Mouse (Mus musculus): ENCODE results near the gene Slc2a13. TPM values are rescaled to one million over a fixed set of nuclear protein-coding genes. Genes with fewer than 3 reads are reported as not detected.

The Slc2a13 gene
- polyA plus RNA-seq, 1 experiment from 2014 or later, result 2.7 TPM

DNA sequence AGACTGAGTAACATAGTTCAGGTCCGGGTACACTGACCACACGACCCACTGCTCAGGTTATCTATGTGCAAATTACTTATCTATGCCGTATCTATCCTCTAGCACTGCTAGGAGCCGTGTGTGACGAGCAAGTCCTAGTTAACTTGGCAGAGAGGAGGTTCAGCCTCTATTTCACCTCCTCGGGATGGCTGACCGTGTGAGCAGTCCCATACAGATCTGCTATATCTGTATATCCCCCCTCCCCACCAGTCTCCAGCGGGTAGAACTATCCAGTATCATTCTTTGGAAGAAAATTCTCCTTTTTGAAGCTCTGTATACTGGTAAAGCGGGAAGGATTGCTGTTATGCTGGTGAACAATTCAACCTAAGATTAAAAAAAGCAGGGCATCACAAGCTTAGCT lies 70.8 kb downstream of the Slc2a13 start:
- 78% methylated on average over 9 of the region's 9 CpGs for WGBS
- Histone ChIP-seq H3K27me3 (no peaks in the 10 kb centered on the region), H3K4me3 (no peak overlapping the region), H3K9ac (no peak overlapping the region), H3K4me2 (no peak overlapping the region), H3K4me1 (peaks cover 15% of the 10 kb centered on the region), H3K27ac (no peak overlapping the region), H3K36me3 (no peaks in the 10 kb centered on the region), H3K9me3 (no peaks in the 10 kb centered on the region)
- no peak for ATAC-seq (ENCODE audit: insufficient number of reproducible peaks, insufficient read depth, low FRiP score, low TSS enrichment, low read depth)

DNA sequence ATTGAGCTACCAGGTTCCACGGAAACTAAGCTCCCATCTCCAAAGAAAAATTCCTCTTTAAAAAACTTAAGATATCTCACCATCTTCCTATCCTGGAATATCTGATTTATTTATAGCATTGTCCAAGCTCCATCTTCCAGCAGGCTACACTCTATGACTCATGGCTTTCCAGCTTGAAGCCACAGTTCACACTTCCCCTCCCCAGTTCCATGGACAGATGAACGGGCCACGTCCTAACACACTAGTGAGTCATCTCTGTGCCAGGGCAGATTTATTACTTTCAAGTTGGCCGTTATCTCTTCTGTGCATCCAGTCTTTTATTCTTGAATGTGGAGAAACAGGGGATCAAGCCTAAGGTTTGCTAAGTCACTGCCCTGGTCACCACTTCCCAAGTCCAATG lies 78.0 kb downstream of the Slc2a13 start:
- ATAC-seq (ENCODE audit: insufficient number of reproducible peaks, insufficient read depth, low FRiP score, low TSS enrichment, low read depth), result no peak
- Histone ChIP-seq H3K36me3 (no peaks in the 10 kb centered on the region), H3K27me3 (no peaks in the 10 kb centered on the region), H3K4me2 (no peak overlapping the region), H3K4me1 (no peaks in the 10 kb centered on the region), H3K27ac (no peak overlapping the region), H3K9me3 (no peaks in the 10 kb centered on the region), H3K9ac (no peak overlapping the region), H3K4me3 (no peak overlapping the region)
- 93% methylated on average over 4 of the region's 4 CpGs for WGBS

DNA sequence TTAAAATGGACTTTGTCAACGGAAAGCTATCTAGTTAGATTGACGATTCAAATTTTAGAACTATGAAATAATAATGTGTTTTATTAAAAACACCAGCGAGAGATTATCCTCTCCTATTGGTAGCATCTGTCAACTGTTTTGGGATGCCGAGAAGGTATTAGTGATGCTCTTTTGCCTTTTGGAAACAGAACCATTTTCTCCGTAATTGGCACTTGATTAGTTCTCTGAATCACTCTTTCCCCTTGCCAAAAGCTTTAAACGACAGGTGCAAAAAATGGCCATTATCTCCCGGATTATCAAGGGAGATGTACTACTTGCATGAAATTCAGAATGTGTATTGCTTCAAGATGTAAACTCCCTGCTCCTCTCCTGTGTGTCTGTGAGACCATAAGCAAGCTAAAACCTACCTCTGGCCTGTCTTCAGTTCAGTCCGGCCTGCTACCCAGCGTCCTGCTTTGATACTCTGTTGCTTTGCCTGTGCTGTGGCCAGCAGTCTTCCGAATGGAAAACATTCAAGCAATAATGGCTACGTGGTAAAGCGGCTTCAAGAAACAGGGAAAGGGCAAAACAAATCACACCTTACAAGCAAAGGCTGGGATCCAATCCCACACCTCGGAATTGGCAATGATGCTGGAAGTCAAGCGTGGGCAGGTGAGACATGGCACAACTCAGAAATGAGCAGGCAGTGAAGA lies 93.0 kb downstream of the Slc2a13 start:
- Histone ChIP-seq H3K36me3 (no peaks in the 10 kb centered on the region), H3K9ac (no peak overlapping the region), H3K27ac (no peak overlapping the region), H3K4me3 (no peak overlapping the region), H3K4me1 (no peaks in the 10 kb centered on the region), H3K4me2 (no peak overlapping the region), H3K9me3 (0 out of 2 replicates have a peak, but pooled peaks cover 10% of the 10 kb centered on the region), H3K27me3 (no peaks in the 10 kb centered on the region)
- 85% methylated on average over 14 of the region's 14 CpGs for WGBS
- ATAC-seq (ENCODE audit: insufficient number of reproducible peaks, insufficient read depth, low FRiP score, low TSS enrichment, low read depth), result no peak

GRCm38 (mm10) chr15:91477766-91478165 lies 95.3 kb downstream of the Slc2a13 start:
- WGBS, result 37% methylated on average over 5 of the region's 5 CpGs
- no peak overlapping the region for H3K27ac ChIP-seq
- H3K4me1 ChIP-seq, result no peaks in the 10 kb centered on the region
- H3K9me3 ChIP-seq, result 0 out of 2 replicates have a peak, but pooled peaks cover 4% of the 10 kb centered on the region
- H3K27me3 ChIP-seq, result no peaks in the 10 kb centered on the region
- H3K9ac ChIP-seq, result no peak overlapping the region
- no peak for ATAC-seq (ENCODE audit: insufficient number of reproducible peaks, insufficient read depth, low FRiP score, low TSS enrichment, low read depth)
- no peak overlapping the region for H3K4me3 ChIP-seq
- no peak overlapping the region for H3K4me2 ChIP-seq
- H3K36me3 ChIP-seq, result no peaks in the 10 kb centered on the region

DNA sequence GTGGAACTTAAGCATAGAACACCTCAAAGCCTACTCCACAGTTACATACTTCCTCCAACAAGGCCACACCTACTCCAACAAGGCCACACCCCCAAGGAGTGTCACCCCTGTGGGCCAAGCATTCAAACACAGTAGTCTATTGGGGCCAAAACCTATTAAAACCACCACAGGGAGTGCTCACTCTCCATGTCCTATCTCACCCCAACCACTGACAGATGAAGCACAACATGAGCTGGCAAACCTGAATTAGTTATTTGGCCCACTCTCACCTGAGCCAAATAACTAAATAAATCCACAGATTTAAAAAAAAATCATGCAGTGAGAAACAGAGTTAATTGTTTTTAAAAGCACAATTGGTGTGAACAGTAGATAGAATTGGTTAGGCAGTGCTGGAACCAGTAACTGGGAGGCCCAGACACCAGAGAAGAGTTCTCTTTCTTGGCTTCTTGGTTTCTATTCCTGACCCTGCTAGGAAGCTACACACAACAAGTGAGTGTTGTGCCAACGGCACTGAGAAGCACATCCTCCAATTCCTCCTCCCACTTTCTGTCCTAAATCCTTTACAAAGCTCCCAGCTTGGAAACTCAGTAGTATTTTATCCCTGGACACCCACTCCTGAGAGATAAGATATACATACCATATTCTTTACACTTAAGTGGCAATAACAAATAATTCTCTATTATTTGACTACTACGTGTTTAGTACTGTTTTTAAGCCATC lies 99.2 kb downstream of the Slc2a13 start:
- Histone ChIP-seq H3K4me2 (no peak overlapping the region), H3K27me3 (no peaks in the 10 kb centered on the region), H3K36me3 (no peaks in the 10 kb centered on the region), H3K4me3 (no peak overlapping the region), H3K9ac (no peak overlapping the region), H3K4me1 (no peaks in the 10 kb centered on the region), H3K27ac (no peak overlapping the region), H3K9me3 (0 out of 2 replicates have a peak, but pooled peaks cover 7% of the 10 kb centered on the region)
- 86% methylated on average over 2 of the region's 2 CpGs for WGBS
- no peak for ATAC-seq (ENCODE audit: insufficient number of reproducible peaks, insufficient read depth, low FRiP score, low TSS enrichment, low read depth)

DNA sequence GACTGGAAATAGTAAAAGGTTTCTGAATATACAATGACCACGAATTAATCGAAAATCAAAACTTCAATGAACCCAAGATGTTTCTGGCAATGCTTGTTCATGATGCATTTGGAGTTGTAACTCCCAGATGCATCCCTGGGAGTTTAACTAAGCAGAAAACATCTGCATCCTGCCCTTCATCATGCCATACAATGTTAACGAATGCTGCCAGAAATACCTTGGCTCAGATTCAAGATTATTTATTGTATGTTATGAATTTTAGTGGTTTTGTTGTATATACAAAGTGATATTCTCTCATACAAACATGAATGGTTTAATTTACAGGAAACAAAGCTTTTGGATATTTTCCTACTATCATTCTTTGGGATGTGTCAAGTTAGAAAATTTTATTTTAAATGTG lies 107.7 kb downstream of the Slc2a13 start:
- Histone ChIP-seq H3K4me2 (no peak overlapping the region), H3K4me1 (no peaks in the 10 kb centered on the region), H3K9me3 (no peaks in the 10 kb centered on the region), H3K27me3 (no peaks in the 10 kb centered on the region), H3K4me3 (no peak overlapping the region), H3K36me3 (no peaks in the 10 kb centered on the region), H3K27ac (no peak overlapping the region), H3K9ac (no peak overlapping the region)
- 57% methylated on average over 3 of the region's 3 CpGs for WGBS
- ATAC-seq (ENCODE audit: insufficient number of reproducible peaks, insufficient read depth, low FRiP score, low TSS enrichment, low read depth), result no peak

DNA sequence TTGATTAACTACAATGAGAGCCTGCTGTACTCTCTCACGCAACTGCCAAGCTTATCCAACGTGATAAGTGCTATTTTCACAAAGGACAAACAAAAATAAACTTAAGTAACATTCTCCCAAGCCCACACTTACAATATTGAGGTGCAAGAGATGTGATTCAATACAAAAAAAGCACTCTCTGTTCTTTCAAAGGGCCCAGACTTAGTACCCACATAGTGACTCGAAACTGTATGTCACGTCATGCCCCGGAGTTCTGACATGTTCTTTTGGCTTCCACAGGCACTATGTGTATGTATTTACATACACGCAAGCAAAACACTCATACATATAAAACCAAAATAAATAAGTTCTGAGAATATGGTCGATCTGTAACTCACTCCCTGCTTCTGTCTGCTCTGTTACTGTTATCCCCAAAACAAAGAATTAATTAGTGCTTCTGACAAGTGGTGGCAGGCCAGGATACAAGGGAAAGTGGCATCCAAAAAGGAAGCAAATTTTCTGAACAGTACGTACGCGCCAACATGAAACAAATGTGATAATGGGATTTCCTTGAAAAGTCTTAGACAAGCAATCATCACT lies 109.1 kb downstream of the Slc2a13 start:
- no peaks in the 10 kb centered on the region for H3K36me3 ChIP-seq
- H3K9me3 ChIP-seq, result no peaks in the 10 kb centered on the region
- 87% methylated on average over 10 of the region's 10 CpGs for WGBS
- H3K4me2 ChIP-seq, result no peak overlapping the region
- H3K27me3 ChIP-seq, result no peaks in the 10 kb centered on the region
- ATAC-seq (ENCODE audit: insufficient number of reproducible peaks, insufficient read depth, low FRiP score, low TSS enrichment, low read depth), result no peak
- H3K4me1 ChIP-seq, result no peaks in the 10 kb centered on the region
- no peak overlapping the region for H3K9ac ChIP-seq
- H3K4me3 ChIP-seq, result no peak overlapping the region
- H3K27ac ChIP-seq, result no peak overlapping the region

GRCm38 (mm10) chr15:91463026-91463661 lies 109.9 kb downstream of the Slc2a13 start:
- H3K4me2 ChIP-seq, result no peak overlapping the region

GRCm38 (mm10) chr15:91461940-91462339 lies 111.1 kb downstream of the Slc2a13 start:
- H3K27ac ChIP-seq, result no peak overlapping the region
- no peak overlapping the region for H3K9ac ChIP-seq
- no peaks in the 10 kb centered on the region for H3K4me1 ChIP-seq
- 50% methylated on average over 2 of the region's 2 CpGs for WGBS
- no peaks in the 10 kb centered on the region for H3K9me3 ChIP-seq
- H3K36me3 ChIP-seq, result no peaks in the 10 kb centered on the region
- no peak for ATAC-seq (ENCODE audit: insufficient number of reproducible peaks, insufficient read depth, low FRiP score, low TSS enrichment, low read depth)
- no peak overlapping the region for H3K4me2 ChIP-seq
- H3K27me3 ChIP-seq, result no peaks in the 10 kb centered on the region
- H3K4me3 ChIP-seq, result no peak overlapping the region

More at GRCm38 (mm10) chr15:91463026-91463661, 109.9 kb downstream of the Slc2a13 start:
- Histone ChIP-seq H3K4me3 (no peak overlapping the region), H3K4me1 (no peaks in the 10 kb centered on the region), H3K9ac (no peak overlapping the region), H3K36me3 (no peaks in the 10 kb centered on the region), H3K27ac (no peak overlapping the region), H3K9me3 (no peaks in the 10 kb centered on the region), H3K27me3 (no peaks in the 10 kb centered on the region)
- ATAC-seq (ENCODE audit: insufficient number of reproducible peaks, insufficient read depth, low FRiP score, low TSS enrichment, low read depth), result no peak
- 82% methylated on average over 16 of the region's 16 CpGs for WGBS

DNA sequence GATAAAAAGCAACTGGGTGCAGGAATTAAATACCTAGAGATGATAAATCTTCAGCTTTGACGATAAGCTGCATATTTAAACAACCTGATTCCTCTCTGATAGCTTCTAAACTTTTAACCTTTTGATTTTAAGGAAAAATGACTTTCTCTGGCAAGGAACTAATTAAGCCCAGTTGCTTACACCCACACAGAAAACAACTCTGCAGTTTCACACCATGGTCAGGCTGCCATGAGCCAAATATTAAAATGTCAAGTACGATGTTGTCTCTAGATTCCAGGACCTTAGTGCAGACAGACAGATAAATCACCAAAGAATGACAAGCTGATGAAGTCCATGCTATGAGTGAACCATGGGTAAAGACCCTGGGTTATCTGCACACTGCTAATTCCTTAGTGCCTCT lies 115.9 kb downstream of the Slc2a13 start:
- Histone ChIP-seq H3K36me3 (no peaks in the 10 kb centered on the region), H3K4me1 (no peaks in the 10 kb centered on the region), H3K4me3 (no peak overlapping the region), H3K27me3 (no peaks in the 10 kb centered on the region), H3K9me3 (no peaks in the 10 kb centered on the region), H3K4me2 (no peak overlapping the region), H3K27ac (no peak overlapping the region), H3K9ac (no peak overlapping the region)
- no peak for ATAC-seq (ENCODE audit: insufficient number of reproducible peaks, insufficient read depth, low FRiP score, low TSS enrichment, low read depth)
- WGBS, result 69% methylated on average over 2 of the region's 2 CpGs

GRCm38 (mm10) chr15:91445399-91445798 lies 127.7 kb downstream of the Slc2a13 start:
- WGBS, result 83% methylated on average over 6 of the region's 6 CpGs
- Histone ChIP-seq H3K27ac (no peak overlapping the region), H3K36me3 (no peaks in the 10 kb centered on the region), H3K9me3 (peaks cover 5% of the 10 kb centered on the region; the same call in 1 of the 2 replicates), H3K9ac (no peak overlapping the region), H3K4me2 (no peak overlapping the region), H3K4me3 (no peak overlapping the region), H3K27me3 (no peaks in the 10 kb centered on the region), H3K4me1 (no peaks in the 10 kb centered on the region)
- no peak for ATAC-seq (ENCODE audit: insufficient number of reproducible peaks, insufficient read depth, low FRiP score, low TSS enrichment, low read depth)

All from embryonic facial prominence, embryonic 13.5 days (tissue).